Mouse (Mus musculus): ENCODE results near the gene Rapgef5. TPM values are rescaled to one million over a fixed set of nuclear protein-coding genes. Genes with fewer than 3 reads are reported as not detected.

Gene Rapgef5
- total RNA-seq, 2 experiments from 2014 or later = 91.7 to 98.0 TPM

DNA sequence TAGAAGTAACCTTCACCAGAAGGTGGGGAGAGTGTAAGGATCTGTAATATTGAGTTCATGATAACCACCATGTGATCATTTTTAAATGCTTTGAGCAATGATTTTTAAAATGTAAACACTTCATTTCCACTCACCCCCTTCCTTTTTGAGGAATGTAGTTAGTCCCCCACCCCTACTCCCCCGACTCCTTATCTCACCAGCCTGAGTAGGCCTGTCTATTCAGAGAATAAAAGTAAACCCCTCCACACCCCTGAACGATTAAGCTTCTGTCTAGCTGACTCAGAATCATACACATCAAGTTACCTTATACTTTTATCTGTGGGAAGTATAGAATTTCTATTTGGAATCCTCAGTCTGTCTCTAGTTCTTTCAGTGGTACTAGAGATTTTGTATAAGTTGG lies 81.9 kb downstream of the Rapgef5 start:
- DNase-seq (ENCODE audit: low spot score in 2 of 2) = no peak

DNA sequence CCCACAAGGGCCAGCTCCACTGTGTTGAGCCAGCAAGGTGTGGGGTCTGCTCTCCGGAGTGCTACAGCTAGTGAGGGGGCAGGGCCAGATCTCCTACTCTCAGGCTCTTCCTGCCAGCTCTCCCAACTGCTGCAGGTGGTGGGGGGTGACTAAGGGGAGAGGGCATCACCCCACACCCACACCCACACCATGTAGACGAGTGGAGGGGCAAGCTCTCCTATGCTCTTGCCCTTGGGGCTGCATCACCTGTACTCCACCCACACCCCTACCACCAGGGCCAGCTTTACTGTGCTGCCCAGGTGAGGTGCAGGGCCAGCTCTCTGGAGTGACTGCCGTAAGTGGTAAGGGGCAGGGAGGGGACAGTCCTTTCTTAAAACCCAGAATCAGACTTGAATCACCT lies 89.7 kb downstream of the Rapgef5 start:
- no peak for DNase-seq (ENCODE audit: low spot score in 2 of 2)

DNA sequence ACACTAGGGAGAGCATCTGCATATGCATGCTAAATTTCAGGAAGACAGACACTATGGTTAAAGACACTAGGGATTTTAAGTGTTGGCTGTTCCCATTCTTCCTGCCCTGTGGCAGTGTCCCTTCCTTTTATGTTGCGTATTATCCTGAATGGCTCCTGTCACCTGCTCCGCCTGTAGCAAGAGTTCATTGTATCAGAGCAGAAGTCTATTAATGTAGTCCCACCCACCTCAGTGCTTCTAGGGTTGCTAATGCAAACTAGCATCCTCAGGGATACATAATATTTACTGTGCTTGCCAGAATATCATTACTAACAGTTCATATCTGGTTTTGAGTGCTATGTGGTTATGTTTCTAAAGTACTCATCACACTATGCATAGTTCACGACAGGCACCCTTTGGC lies 96.4 kb downstream of the Rapgef5 start:
- no peak for DNase-seq (ENCODE audit: low spot score in 2 of 2)

DNA sequence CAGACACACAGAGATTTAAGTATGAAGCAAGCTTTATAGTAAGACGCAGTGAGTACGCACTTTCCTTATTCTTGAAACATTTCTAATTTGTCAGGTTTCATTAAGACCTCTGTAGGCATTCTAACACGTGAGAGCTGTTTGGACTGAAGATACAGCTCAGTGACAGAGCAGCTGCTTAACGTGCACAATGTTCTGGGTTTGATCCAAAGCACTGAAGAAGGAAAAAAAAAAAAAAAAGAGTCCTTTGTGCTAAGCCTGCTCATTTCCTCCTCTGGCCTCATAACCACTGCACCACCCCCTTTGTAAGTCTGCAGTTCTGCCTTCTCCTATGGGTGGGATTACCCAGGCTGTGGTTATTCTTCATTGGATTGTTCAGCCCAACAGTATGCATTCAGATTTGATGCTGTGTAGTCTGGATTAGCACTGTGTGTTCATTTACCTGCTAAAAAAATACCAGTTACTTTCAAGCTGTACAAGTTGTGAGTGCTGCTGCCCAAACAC lies 103.3 kb downstream of the Rapgef5 start:
- DNase-seq (ENCODE audit: low spot score in 2 of 2) = no peak

DNA sequence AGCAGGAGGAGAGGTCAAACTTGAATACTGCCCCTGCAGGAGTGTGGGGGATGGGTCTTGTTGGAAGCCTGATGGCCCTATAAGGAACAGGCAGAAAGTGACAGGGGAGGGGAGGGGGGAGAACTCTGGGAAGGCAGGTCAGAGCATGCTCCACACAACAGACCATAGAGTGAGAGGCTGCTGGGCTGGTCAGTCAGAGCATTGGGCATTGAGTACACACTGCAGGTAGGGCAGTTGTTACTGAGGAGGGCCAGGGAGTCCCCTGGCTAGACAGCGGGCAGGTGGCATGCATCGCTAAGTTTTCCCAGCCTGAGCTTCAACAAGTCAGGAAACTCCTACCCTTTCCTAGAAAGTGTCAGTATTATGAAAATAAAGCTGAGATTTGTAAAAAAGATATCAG lies 106.7 kb downstream of the Rapgef5 start:
- DNase-seq (ENCODE audit: low spot score in 2 of 2) = no peak

DNA sequence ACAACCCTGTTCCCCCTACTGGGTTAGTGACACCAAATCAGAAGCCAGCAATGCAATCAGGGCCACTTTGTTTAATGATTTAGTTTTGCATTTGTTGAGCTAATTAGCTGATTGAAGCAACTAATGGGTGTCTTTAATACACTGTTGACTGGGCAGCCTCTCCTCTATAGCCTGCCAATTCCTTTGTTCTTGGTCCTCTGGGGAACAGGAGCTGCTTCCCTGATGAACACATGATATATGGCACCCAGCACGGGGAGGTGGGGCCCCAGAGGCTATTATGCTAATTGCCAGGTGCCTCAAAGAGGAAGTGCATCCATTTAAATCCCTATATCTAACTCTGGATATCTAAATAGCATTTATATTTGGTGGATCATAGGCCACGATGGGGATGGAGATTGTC lies 111.0 kb downstream of the Rapgef5 start:
- peak; percentile 18 to 28 for DNase-seq (ENCODE audit: low spot score in 2 of 2)

DNA sequence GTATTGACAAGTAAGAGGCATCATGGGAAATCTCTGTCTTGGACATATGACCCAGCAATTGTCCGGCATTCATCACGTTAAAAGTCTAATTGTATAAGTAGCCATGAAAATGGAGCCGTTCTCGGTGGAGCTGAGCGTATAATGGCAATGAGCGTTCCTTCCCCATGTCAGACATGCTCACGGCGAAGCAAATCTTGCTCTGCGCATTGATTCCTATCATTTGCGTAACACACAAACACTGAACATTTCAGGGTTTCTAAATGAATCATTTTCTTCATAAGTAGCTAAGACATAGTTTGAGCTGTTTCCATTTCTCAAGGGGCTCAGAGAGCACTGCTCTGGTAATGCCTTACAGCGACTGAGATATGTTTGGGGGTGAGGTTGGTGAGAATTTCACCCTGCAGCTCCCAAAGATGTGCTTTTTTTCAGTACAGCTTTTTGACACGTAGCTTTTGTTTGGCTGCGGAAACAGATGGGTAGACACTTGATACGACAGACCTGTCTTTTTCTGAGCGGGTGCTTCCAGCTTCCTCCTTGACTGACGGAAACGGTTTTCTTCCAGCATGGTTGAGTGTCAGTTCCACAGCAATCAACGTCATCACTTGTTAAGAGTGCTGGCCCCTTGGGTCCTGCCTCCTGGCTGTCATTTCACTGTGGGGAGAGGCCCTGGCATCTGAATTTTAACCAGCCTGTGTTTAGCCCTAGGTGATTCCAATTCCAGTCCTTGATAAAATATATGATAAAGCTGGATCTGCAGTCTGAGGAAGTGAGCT lies 112.2 kb downstream of the Rapgef5 start:
- DNase-seq (ENCODE audit: low spot score in 2 of 2) = no peak

DNA sequence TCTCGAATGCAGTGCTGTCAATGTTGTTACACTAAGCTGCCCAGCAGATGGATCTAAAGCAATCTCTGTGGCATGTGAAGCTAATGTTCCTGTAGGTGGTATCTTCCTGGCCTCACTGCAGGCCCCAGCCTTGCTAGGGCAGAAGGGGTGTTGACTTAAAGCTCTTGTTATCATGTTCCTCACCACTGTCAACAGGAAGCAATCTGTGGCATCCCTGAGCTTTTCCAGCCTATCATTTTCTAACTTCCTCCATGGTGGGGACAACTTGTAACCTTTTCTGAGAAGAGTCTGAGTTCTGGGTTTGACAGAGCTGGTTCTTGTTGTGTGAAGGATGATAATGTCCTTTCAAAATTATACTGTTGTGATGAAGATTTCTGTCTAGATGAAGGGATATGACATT lies 115.9 kb downstream of the Rapgef5 start:
- no peak for DNase-seq (ENCODE audit: low spot score in 2 of 2)

DNA sequence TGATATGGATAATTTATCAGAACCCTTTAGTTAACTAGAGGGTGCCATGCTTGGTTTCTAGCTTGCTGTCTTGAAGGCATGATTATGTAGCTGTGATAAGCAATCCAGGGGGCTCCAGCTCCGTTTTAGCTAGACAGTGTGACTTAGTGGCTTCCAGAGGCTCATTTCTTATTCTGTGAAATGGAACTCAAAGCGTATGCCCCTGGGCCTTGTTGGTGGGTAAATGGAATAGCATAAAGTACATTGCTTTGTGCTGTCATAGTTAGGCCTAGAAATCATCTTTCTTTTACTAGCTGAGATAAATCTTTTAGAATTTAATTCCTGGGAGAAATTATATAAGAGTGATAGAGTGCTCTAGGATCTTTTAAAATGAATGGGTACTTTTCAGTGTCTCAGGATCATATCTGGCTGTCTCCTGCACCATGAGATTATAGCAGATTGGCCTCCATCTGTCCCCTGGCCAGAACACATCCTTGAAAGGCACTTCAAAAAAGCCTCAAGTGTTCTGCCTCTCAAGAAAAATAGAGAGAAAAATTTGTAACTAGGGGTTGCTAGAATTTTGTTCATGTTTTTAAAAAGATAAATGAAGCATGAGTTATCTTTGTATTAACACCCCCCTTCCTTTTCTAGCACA lies 120.0 kb downstream of the Rapgef5 start:
- no peak for DNase-seq (ENCODE audit: low spot score in 2 of 2)

DNA sequence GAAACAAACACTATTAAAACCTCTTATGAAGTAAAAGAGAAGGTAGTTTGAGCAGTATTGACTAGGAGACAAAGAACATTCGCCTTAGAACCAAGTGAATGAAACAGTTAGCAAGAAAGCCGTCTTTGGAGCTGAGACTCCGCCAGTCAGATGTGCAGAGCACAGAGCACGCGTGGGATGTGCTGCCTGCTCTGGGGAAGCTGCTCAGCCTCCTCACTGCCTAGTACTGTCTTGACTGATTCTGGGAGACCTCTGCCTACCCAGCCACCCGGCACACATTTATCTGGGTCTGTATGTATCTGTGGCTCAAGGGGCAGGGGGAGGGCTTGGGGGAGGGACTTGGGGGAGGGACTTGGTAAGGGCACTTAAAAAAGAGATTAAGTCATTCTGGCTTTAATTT lies 120.7 kb downstream of the Rapgef5 start:
- DNase-seq (ENCODE audit: low spot score in 2 of 2) = no peak

DNA sequence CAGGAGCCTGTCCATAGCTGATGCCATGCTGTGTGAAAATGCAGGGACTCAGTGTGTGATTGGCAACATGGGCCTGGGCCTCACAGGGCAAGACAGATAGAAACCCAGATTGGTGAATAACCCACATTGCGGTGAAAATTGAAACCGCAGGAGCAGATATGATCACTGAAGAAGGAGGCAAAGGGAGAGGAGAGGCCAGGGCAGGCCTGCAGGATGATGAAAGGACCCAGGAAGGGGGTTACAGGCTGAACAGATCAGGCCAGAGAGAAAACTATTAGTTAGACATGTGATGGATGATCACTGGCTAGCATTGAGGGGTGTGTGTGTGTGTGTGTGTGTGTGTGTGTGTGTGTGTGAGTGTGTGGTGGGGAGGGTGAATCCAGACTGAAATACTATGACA lies 122.6 kb downstream of the Rapgef5 start:
- no peak for DNase-seq (ENCODE audit: low spot score in 2 of 2)

DNA sequence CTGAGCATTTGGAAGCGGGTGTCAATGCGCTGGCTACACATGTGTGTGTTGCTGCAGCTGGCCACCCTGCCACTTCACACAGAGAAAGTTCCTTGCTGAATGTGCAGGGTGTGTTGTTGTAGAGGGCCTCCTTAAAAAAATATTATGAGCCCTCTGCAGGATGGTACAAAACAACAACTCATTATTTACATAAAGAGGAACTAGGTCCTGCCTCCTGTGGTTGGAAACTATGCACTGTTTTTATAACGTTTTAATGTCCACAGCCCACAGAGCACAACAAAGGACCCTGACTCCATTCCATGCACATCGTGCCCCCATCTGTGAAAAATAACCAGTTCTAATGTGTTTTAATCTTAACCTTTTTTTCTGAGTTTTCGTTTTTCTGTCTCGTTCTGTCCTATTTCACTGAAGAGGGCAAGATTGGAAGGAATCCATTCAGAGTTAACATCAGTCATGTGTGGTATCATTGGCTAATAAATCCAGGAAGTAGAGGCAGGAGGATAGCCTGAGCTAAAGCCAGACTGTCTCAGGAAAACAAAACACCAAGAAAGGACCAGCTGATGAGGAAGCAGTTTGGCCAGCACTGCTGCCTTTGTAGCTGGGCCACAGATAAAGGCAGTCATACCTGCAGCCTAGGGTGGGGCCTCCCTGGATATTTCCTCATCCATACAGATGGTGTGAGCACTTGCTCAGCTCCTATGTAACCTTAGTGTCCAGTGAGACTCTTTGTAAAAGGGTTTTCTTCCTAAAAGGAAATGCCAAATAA lies 123.3 kb downstream of the Rapgef5 start:
- DNase-seq (ENCODE audit: low spot score in 2 of 2) = no peak

DNA sequence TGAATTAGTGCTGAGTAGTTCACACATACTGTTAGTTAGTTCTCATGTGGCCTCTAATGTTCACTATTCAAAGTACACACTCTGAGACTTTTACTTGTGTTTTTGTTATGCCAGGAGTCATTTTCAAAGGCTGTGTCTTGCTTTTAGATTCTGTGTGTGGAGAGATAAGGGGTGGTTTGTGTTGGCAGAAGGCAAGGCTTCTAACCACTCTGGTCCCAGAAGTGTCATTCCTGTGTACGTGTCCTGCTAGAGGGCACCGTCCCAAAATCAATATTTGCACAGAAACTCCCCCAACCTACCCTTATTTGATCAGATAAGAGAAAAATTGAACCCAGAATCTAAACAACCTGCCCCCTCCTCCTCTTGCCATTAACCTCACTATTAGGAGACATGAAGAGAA lies 126.2 kb downstream of the Rapgef5 start:
- DNase-seq (ENCODE audit: low spot score in 2 of 2) = no peak

DNA sequence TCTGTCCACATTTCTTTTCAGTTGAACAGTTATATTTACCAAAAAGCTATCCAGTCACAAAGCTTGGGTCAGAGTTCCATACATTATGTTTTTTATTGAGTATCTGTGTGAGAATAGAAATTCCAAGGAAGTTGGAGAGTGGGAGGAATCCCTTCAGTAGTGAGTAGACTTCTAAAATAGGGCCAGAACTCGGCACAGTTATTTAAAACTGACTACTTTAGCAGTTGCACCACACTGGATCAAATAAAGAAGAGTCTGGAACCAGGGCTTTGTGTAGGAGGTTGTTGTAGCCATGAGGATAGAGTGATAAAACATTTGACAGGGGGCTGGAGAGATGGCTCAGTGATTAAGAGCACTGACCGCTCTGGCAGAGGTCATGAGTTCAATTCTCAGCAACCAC lies 129.5 kb downstream of the Rapgef5 start:
- no peak for DNase-seq (ENCODE audit: low spot score in 2 of 2)

DNA sequence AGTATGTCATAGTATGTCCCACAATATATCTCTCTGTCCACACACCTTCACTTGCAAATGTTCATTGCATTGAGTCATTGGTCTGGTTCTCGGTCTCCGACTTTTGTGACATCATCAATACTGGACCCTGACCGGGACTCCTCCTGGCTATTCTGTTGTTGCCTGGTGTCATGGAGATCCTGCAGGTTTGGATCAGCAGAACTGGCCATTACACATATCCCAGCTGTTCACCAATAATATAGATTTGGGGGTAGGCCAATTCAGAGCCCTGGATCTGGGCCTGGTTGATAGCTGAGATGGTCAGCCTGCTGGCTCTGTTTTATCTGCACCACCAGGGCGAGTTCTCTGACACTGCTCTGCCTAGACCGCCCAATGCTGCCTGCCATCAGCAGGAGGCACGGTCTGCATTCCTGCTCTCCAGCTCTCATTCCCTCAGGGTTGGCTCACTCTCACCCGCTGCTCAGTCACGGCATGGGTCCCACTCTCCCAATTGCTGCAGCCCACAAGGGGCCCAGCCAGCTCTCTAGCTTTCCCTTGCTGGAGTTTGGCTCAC lies 137.7 kb downstream of the Rapgef5 start:
- DNase-seq (ENCODE audit: low spot score in 2 of 2) = no peak

DNA sequence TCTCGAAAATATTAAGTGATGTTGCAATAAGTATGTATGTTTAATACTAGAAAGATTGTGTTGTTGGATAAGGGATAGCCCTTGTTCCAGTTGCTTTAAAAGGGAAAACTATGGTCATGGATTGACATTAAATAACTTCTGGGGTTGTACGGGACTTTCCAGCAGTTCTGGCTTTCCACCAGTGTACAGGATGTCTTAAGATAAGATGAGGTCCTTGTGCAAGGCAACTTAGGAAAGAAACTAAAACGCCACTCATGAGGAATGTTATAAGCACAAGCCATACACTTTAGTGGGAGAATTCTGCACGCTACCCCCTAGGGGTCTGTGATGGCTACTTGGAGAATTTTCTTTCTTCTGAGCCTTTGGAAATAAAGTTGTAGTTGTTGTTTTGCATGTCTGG lies 140.7 kb downstream of the Rapgef5 start:
- no peak for DNase-seq (ENCODE audit: low spot score in 2 of 2)

DNA sequence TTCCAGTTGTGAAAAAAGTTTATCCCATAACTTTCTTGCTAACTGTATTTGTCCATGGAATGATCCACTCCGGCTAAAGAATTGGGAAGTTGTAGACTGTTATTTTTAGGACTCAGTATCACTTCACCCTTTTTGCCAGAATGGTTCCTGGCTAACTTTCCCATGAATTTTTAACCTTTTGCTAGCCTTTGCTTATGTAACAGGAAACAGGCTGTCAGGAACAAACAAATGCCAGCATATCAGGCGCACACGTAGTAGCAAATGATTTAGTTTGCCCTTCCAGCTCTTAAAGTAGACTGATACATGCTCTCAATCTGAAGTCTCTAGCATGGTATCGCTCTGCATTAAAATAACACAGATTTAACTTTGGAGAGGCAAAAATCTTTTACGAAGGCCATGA lies 141.5 kb downstream of the Rapgef5 start:
- DNase-seq (ENCODE audit: low spot score in 2 of 2) = no peak

DNA sequence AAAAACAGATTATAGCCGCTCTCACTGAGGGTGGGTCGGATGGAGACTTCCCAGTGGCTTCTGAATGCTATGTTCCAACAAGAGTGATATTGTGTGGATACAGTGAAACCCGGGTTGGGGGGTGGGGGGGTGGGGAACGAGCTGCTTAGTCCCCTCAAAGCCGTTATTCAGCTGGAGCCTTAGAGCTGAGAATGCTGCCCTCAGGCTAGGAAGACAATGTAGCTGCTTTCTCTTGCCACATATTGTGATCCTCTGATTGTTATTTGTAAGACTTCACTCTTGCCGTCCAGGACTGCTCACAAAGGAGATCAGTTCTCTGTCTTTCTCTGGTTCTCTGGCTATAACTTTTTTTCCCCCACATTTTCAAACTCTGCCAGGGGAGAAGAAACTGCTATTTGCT lies 142.5 kb downstream of the Rapgef5 start:
- no peak for DNase-seq (ENCODE audit: low spot score in 2 of 2)

DNA sequence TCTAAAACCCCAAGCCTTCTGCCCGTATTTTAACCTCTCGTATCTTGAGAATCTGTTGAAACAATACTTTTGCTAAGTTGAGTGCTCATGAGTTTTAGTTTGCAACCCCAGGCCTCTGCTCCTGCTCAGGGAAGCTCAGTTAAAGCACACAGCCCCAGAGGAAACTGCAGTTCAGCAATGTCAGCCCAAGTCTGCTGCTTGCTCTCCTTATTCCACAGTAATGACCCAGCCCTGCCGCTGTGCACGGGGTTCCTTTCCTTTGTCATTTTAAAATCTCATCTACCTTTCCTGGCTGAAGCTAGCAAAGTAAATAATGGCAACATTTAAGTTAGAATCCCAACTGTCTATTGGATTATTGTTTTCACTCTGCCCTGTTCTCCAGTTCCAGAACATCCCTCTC lies 144.1 kb downstream of the Rapgef5 start:
- no peak for DNase-seq (ENCODE audit: low spot score in 2 of 2)

DNA sequence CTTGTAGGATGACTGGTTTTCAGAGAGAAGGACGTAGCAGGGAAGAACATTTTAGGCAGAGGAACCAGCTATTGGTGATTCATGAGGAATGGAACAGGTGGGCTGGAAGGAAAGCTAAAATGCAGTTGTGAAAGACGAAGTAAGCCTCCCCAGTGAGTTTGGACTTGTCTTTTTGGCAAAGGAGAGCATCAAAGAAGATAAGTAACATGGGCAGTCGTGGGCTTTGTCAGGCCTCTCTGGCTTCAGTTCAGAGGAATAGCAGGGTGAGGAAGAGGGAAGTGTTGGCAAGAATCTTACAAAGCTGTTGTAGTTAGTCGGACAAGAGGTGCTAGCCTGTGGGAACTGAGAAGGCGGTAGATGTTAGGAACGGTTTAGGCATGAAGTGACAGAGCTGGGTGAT lies 145.6 kb downstream of the Rapgef5 start:
- DNase-seq (ENCODE audit: low spot score in 2 of 2) = no peak

DNA sequence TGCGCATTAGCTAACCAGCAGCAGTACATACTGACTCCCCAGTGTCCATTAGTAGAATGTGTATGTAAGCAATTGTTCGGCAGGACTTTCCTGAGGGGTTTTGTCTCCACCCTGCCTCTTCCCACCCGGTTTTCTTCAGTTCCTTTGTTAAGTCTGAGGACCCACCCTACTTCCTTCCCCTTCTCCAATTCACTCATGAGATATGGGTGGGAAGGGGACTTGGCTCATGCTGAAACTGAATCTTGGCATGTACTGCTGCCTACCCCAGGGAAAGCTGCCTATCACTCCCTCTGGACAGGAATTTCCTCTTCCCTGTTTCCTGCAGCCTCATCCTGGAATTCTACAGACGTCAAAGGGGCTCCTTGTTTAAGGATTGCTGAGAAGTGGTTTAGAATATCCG lies 147.4 kb downstream of the Rapgef5 start:
- no peak for DNase-seq (ENCODE audit: low spot score in 2 of 2)

DNA sequence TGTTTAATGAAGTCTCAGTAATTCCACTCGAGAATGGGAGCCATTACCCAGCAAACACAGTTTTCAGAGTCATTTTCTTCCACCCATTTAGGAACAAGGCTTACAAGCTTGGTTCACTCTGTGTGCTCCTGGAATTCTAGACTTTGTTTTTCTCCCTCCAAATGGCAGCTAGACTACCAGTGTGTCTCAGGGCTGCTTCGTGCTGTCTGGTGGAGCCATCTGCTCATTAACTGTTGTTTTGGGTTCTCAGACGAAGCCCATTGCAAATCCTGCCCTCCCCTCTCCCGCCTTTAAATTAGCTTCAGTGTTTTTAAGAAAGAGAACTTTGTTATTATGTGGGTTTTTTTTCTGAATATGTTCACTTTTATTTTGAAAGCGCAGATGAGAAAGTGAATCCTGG lies 148.4 kb downstream of the Rapgef5 start:
- peak in 1 of 2 experiments; percentile 26 for DNase-seq (ENCODE audit: low spot score in 2 of 2)

All from layer of hippocampus, postnatal 10 days (tissue).